Mouse (Mus musculus) thymus, adult 2 months (tissue): ENCODE results near the gene Piwil1. TPM values are rescaled to one million over a fixed set of nuclear protein-coding genes. Genes with fewer than 3 reads are reported as not detected.

Source experiments
- DNase-seq: peaks from one replicate; pipeline ENCODE4 v3.0.0; 2021
- H3K27ac ChIP-seq: fragments of 200-500 bp; 2 replicates; pipeline ENCODE4 v1.5.1; 2012; ENCODE audit warnings: low read length, control low read depth; ENCODE audit not compliant: control insufficient read depth, insufficient read depth
- H3K27me3 ChIP-seq: fragments of 200-500 bp; 2 replicates; pipeline ENCODE4 v1.6.1; 2012; ENCODE audit warnings: mild to moderate bottlenecking, low read length, moderate library complexity, mixed read lengths; ENCODE audit not compliant: control insufficient read depth, insufficient read depth
- H3K36me3 ChIP-seq: fragments of 200-500 bp; 2 replicates; pipeline ENCODE4 v1.6.1; 2012; ENCODE audit warnings: mild to moderate bottlenecking, low read length, moderate library complexity; ENCODE audit not compliant: control insufficient read depth, insufficient read depth
- H3K4me1 ChIP-seq: fragments of 200-500 bp; replicated peaks from 2 replicates; pipeline ENCODE4 v1.6.1; 2012; ENCODE audit warnings: low read length; ENCODE audit not compliant: control insufficient read depth, insufficient read depth
- H3K4me3 ChIP-seq: fragments of 200-500 bp; 2 replicates; pipeline ENCODE4 v1.5.1; 2012; ENCODE audit warnings: mild to moderate bottlenecking, low read length, control low read depth, moderate library complexity; ENCODE audit not compliant: control insufficient read depth, insufficient read depth
- CTCF ChIP-seq: fragments of 200-500 bp; IDR thresholded peaks from 2 replicates; pipeline ENCODE4 v1.5.1; 2012; ENCODE audit warnings: mild to moderate bottlenecking, control low read depth, low read length, moderate library complexity, borderline replicate concordance; ENCODE audit not compliant: control insufficient read depth, poor library complexity, insufficient read depth; ENCODE audit errors: extremely low read depth
- POLR2A ChIP-seq: fragments of 200-500 bp; IDR thresholded peaks from 2 replicates; pipeline ENCODE4 v1.6.1; 2012; ENCODE audit warnings: mild to moderate bottlenecking, low read length, control low read depth, moderate library complexity; ENCODE audit not compliant: control insufficient read depth, poor library complexity, insufficient read depth; ENCODE audit errors: extremely low read depth
- WGBS: fragments of 180-500 bp; shearing (Covaris S2); methylation state at CpG from one replicate; pipeline ENCODE4 v1.1.7; 2018; 5-methylcytosine and 5-hydroxymethylcytosine counted together
- polyA plus RNA-seq: library from polyadenylated mRNA; depleted of rRNA; stranded (reverse); fragments of >200 nt; gene quantifications from 2 replicates; pipeline ENCODE4 v1.2.3, GENCODE M21; 2012; rRNA removed

Gene Piwil1
- polyA plus RNA-seq, 1 experiment = 0.08 TPM

DNA sequence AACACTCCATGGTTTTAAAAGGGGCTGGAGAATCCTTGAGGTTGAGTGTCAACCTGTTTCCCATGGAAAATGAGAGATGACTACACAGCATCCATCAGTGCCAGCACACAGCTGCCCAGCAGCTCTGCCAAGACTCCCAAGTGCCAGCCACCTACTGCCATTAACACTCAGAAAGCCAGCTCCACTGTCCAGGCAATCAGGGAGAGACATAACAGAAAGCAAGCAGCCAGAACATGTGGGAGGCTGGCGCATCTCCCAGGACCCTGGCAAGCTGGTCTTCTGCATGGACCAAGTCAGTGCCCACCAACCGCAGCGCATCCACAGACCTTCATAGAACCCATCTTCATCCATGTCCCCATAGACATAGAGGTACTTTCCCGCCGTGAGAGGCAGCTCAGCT, 98.3 kb downstream of the Piwil1 start:
- Histone ChIP-seq H3K4me3 (no peak overlapping the region), H3K36me3 (no peaks in the 10 kb centered on the region), H3K27me3 (no peaks in the 10 kb centered on the region), H3K4me1 (no peaks in the 10 kb centered on the region), H3K27ac (no peak overlapping the region)
- DNase-seq = no peak
- 94% methylated on average over 5 of the region's 5 CpGs for WGBS
- TF ChIP-seq CTCF = no peak
- no peak for TF ChIP-seq POLR2A

Other genes starting within 250 kb of the Piwil1 start
- gene Fzd10, start 101.7 kb upstream of the Piwil1 start, polyA plus RNA-seq = 6.1 and 6.9 TPM in 2 replicates